Mouse (Mus musculus): Measurements from ENCODE around the gene Podxl. TPM values are rescaled to one million over a fixed set of nuclear protein-coding genes. Genes with fewer than 3 reads are reported as not detected.

The Podxl gene
- total RNA-seq, 2 experiments from 2014 or later: 106 to 113 TPM

DNA sequence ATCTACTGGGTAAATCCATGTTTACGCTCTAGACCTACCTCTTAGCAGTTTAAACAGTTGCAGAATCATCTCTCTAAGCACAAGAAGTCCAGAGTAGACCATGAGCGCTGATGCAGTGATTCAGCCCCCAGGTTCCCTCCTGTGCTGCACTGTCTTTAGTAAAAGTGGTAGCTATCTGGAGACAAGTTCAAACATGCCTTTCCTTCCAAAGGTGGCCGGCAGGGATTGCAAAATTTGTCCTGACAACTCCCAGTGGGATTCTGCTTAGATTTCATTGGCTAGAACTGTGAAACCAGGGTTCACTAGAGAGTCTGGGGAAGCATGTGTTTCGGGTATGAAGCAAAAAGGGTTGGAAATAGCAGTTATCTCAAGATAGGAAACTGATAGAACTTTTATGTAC is 83.8 kb downstream of the Podxl start:
- intact Hi-C loops (cut with DNase I): no loop called here
- DNase-seq: no peak

DNA sequence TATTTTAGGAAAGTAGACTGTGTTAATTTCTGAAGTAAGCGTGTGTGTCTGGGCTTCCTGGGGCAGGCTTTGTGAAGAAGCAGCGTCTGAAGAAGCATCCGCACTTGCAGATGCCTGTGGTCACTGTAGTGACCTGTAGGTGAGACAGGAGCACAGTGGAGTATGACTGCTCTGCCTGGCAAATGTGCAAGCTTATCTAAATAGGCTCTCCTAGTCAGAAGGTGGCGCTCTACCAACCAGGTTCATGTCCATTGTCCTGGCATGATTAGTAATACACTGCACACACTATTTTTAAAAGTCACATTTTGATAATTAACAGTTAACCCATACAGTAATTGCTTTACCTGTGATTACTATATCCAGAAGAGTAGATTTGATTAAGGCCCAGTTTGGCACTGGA is 85.6 kb downstream of the Podxl start:
- intact Hi-C loops (cut with DNase I): no loop called here
- no peak for DNase-seq

Other genes starting within 250 kb of the Podxl start
- gene Mkln1, start 165.2 kb downstream of the Podxl start, total RNA-seq (2021): 100 to 1,000 TPM; 194 to 206 TPM

Measured in heart, postnatal 10 days (tissue).